Mouse (Mus musculus) olfactory bulb, adult 2 months (tissue): ENCODE results near the gene Lgr5.

Experiments
- CTCF ChIP-seq: fragments of 200-500 bp; IDR thresholded peaks from 2 replicates; pipeline ENCODE4 v1.5.1; 2012; ENCODE audit warnings: low read depth, mild to moderate bottlenecking, low read length, moderate library complexity; ENCODE audit not compliant: insufficient read depth
- POLR2A ChIP-seq: fragments of 200-500 bp; IDR thresholded peaks from 2 replicates; pipeline ENCODE4 v1.6.1; 2012; ENCODE audit warnings: mild to moderate bottlenecking, low read depth, low read length, moderate library complexity; ENCODE audit not compliant: insufficient read depth

DNA sequence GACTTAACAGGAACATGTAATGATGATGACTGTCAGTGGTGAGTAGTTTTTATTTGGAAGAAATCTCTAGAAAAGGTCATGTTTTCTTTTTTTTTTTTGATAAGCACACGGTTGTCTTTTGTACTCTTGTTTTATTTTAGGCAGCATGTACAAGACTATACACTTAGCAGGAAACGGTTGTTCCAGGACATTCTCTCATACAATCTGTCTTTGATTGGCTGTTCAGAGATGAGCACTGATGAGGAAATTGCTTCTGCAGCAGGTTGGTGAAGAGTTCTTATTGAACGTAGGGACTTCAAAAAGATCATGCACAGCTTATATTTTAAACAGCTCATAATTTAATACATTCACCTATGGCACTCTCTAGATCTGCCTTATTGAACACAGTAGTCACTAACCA lies 173.5 kb downstream of the Lgr5 start:
- TF ChIP-seq CTCF: no peak
- no peak for TF ChIP-seq POLR2A
